Mouse (Mus musculus) WW6 (cell line): Measurements from ENCODE around the gene Rps3a1.
"Not testable (repeated sequence)": the region's sequence is repeated elsewhere in the genome, so short reads cannot be mapped to it uniquely, and the experiment has no call there.

Experiments
- DNase-seq: peaks from one replicate; pipeline ENCODE4 v3.0.0-alpha.2; 2013; ENCODE audit warnings: low read depth, low spot score

The Rps3a1 gene

GRCm38 (mm10) chr3:86114659-86115338, 27.7 kb downstream of the Rps3a1 start:
- DNase-seq, result no peak

GRCm38 (mm10) chr3:86112766-86113165, 29.7 kb downstream of the Rps3a1 start:
- DNase-seq, result no peak

- DNase-seq, result peak; percentile 38
Observed at GRCm38 (mm10) chr3:86110077-86110476, 32.4 kb downstream of the Rps3a1 start.

GRCm38 (mm10) chr3:86109099-86109498, 33.4 kb downstream of the Rps3a1 start:
- DNase-seq, result no peak

- DNase-seq, result no peak
Observed at GRCm38 (mm10) chr3:86108576-86108975, 33.9 kb downstream of the Rps3a1 start.

GRCm38 (mm10) chr3:86107637-86108539, 34.6 kb downstream of the Rps3a1 start:
- DNase-seq, result no peak

- no peak for DNase-seq
Observed at GRCm38 (mm10) chr3:86106086-86106632, 36.3 kb downstream of the Rps3a1 start.

- DNase-seq, result no peak
Observed at GRCm38 (mm10) chr3:86104909-86105308, 37.6 kb downstream of the Rps3a1 start.

GRCm38 (mm10) chr3:86104433-86104832, 38.1 kb downstream of the Rps3a1 start:
- DNase-seq, result not testable (repeated sequence)

- DNase-seq, result no peak
Observed at GRCm38 (mm10) chr3:86103449-86104291, 38.8 kb downstream of the Rps3a1 start.

- DNase-seq, result no peak
Observed at GRCm38 (mm10) chr3:86101956-86102355, 40.5 kb downstream of the Rps3a1 start.

GRCm38 (mm10) chr3:86093907-86094306, 48.6 kb downstream of the Rps3a1 start:
- no peak for DNase-seq

- DNase-seq, result no peak
Observed at GRCm38 (mm10) chr3:86093213-86093845, 49.2 kb downstream of the Rps3a1 start.
